Mouse (Mus musculus) heart, postnatal 0 days (tissue): ENCODE measurements around the gene Mad1l1.

Source experiments
- CTCF ChIP-seq: IDR thresholded peaks from 2 replicates; pipeline ENCODE4 v1.5.1; 2016; ENCODE audit warnings: antibody characterized with exemption, control low read depth, low read depth
- EP300 ChIP-seq: IDR thresholded peaks from 2 replicates; pipeline ENCODE4 v1.6.1; 2016; ENCODE audit warnings: antibody characterized with exemption, low read depth

GRCm38 (mm10) chr5:140124626-140125025 is 196.7 kb downstream of the Mad1l1 start:
- no peak for TF ChIP-seq CTCF
- no peak for TF ChIP-seq EP300
